Mouse (Mus musculus) limb, embryonic 14.5 days (tissue): ENCODE results near the gene Alg14. TPM values are rescaled to one million over a fixed set of nuclear protein-coding genes. Genes with fewer than 3 reads are reported as not detected.

ENCODE experiments used
- ATAC-seq: fragments of 200-750 bp; cut with Nextera tagmentation; 2 replicates; pipeline ENCODE4 v1.8.0; 2017; ENCODE audit warnings: low read depth, moderate number of reproducible peaks, moderate TSS enrichment; ENCODE audit not compliant: low FRiP score
- DNase-seq: peaks from one replicate; pipeline ENCODE4 v3.0.0-alpha.2; 2015; ENCODE audit warnings: low spot score
- H3K27ac ChIP-seq: fragments of 300-500 bp; sonication (generic); replicated peaks from 2 replicates; pipeline ENCODE4 v1.5.1; 2014; ENCODE audit warnings: low read depth, mild to moderate bottlenecking, low read length, moderate library complexity, mixed read lengths
- H3K27me3 ChIP-seq: fragments of 300-500 bp; sonication (generic); 2 replicates; pipeline ENCODE4 v1.6.1; 2014; ENCODE audit warnings: low read length, mixed read lengths; ENCODE audit not compliant: control insufficient read depth, insufficient read depth
- H3K36me3 ChIP-seq: fragments of 300-500 bp; sonication (generic); 2 replicates; pipeline ENCODE4 v1.6.1; 2014; ENCODE audit warnings: mild to moderate bottlenecking, low read length, moderate library complexity, mixed read lengths; ENCODE audit not compliant: control insufficient read depth, insufficient read depth
- H3K4me1 ChIP-seq: fragments of 300-500 bp; sonication (generic); 2 replicates; pipeline ENCODE4 v1.6.1; 2014; ENCODE audit warnings: antibody characterized with exemption, low read length, mixed read lengths; ENCODE audit not compliant: control insufficient read depth, insufficient read depth
- H3K4me2 ChIP-seq: fragments of 300-500 bp; sonication (generic); replicated peaks from 2 replicates; pipeline ENCODE4 v1.6.1; 2014; ENCODE audit warnings: low read depth, mild to moderate bottlenecking, low read length, moderate library complexity; ENCODE audit not compliant: severe bottlenecking
- H3K4me3 ChIP-seq: fragments of 300-500 bp; sonication (generic); replicated peaks from 2 replicates; pipeline ENCODE4 v1.5.1; 2014; ENCODE audit warnings: low read length
- H3K9ac ChIP-seq: fragments of 300-500 bp; sonication (generic); 2 replicates; pipeline ENCODE4 v1.6.1; 2014; ENCODE audit warnings: mild to moderate bottlenecking, low read depth, low read length, moderate library complexity; ENCODE audit not compliant: severe bottlenecking
- H3K9me3 ChIP-seq: fragments of 300-500 bp; sonication (generic); 2 replicates; pipeline ENCODE4 v1.6.1; 2016; ENCODE audit warnings: low read length; ENCODE audit not compliant: control insufficient read depth
- POLR2A ChIP-seq: fragments of 200-500 bp; IDR thresholded peaks from 2 replicates; pipeline ENCODE4 v1.8.0; 2012; ENCODE audit warnings: inconsistent platforms, mild to moderate bottlenecking, moderate library complexity, borderline replicate concordance; ENCODE audit not compliant: insufficient read depth, insufficient read length; ENCODE audit errors: extremely low read depth
- WGBS: fragments of 180-500 bp; shearing (Covaris S2); extraction: QIAGEN DNeasy Blood & Tissue Kit; methylation state at CpG from one replicate; pipeline ENCODE4 v1.1.7; 2014; 5-methylcytosine and 5-hydroxymethylcytosine counted together
- polyA plus RNA-seq, 2 experiments: library from polyadenylated mRNA; depleted of rRNA in 1 of 2; stranded (reverse) in 1 of 2; unstranded in 1 of 2; fragments of >200 nt; fragmentation: Nextera tagmentation in 1 of 2; extraction: Ambion mirVana in 1 of 2; gene quantifications; 2 replicates each; pipeline versions ENCODE4 v1.2.1 to v1.2.3; 2012 to 2014

The Alg14 gene
- polyA plus RNA-seq, 2 experiments, result 23.7 to 47.4 TPM

- no peak for TF ChIP-seq POLR2A
- peak overlapping the region; percentile 64 for H3K4me3 ChIP-seq
- ATAC-seq, result no peak; the same call in 1 of the 2 replicates
- peaks cover 5% of the 10 kb centered on the region; the same call in 1 of the 2 replicates for H3K4me1 ChIP-seq
- H3K27ac ChIP-seq, result 0 out of 2 replicates have a peak overlapping the region, but pooled peaks have one; percentile 13
- no peaks in the 10 kb centered on the region for H3K36me3 ChIP-seq
- 3% methylated on average over 20 of the region's 20 CpGs for WGBS
- peak overlapping the region; percentile 97 for H3K4me2 ChIP-seq
- H3K9me3 ChIP-seq, result no peaks in the 10 kb centered on the region
- H3K9ac ChIP-seq, result peak overlapping the region; percentile 58
- DNase-seq, result peak; percentile 41
- H3K27me3 ChIP-seq, result peaks cover 49% of the 10 kb centered on the region
Measured at GRCm38 (mm10) chr3:121263205-121263548, 28.4 kb upstream of the Alg14 start.

- Histone ChIP-seq H3K36me3 (no peaks in the 10 kb centered on the region), H3K4me2 (no peak overlapping the region), H3K4me1 (peaks cover 2% of the 10 kb centered on the region; the same call in 1 of the 2 replicates), H3K9me3 (no peaks in the 10 kb centered on the region), H3K4me3 (no peak overlapping the region), H3K27ac (no peak overlapping the region), H3K9ac (no peak overlapping the region), H3K27me3 (peaks cover 49% of the 10 kb centered on the region)
- no peak for ATAC-seq
- TF ChIP-seq POLR2A, result no peak
- DNase-seq, result no peak
- 53% methylated on average over 6 of the region's 6 CpGs for WGBS
Measured at GRCm38 (mm10) chr3:121264242-121264641, 27.3 kb upstream of the Alg14 start.

GRCm38 (mm10) chr3:121267283-121267682 lies 24.3 kb upstream of the Alg14 start:
- Histone ChIP-seq H3K27ac (no peak overlapping the region), H3K36me3 (no peaks in the 10 kb centered on the region), H3K4me2 (no peak overlapping the region), H3K9me3 (no peaks in the 10 kb centered on the region), H3K4me3 (no peak overlapping the region), H3K9ac (no peak overlapping the region), H3K27me3 (peaks cover 25% of the 10 kb centered on the region), H3K4me1 (no peaks in the 10 kb centered on the region)
- no peak for TF ChIP-seq POLR2A
- DNase-seq (no peak), ATAC-seq (no peak)
- 78% methylated on average over 5 of the region's 5 CpGs for WGBS

GRCm38 (mm10) chr3:121272577-121272976 lies 19.0 kb upstream of the Alg14 start:
- Histone ChIP-seq H3K4me3 (no peak overlapping the region), H3K9me3 (no peaks in the 10 kb centered on the region), H3K4me2 (no peak overlapping the region), H3K4me1 (no peaks in the 10 kb centered on the region), H3K36me3 (no peaks in the 10 kb centered on the region), H3K27ac (no peak overlapping the region), H3K27me3 (no peaks in the 10 kb centered on the region), H3K9ac (no peak overlapping the region)
- DNase-seq (no peak), ATAC-seq (no peak)
- no peak for TF ChIP-seq POLR2A
- 46% methylated on average over 2 of the region's 2 CpGs for WGBS

- Histone ChIP-seq H3K36me3 (no peaks in the 10 kb centered on the region), H3K9me3 (no peaks in the 10 kb centered on the region), H3K4me2 (no peak overlapping the region), H3K4me1 (no peaks in the 10 kb centered on the region), H3K27me3 (no peaks in the 10 kb centered on the region), H3K4me3 (no peak overlapping the region), H3K27ac (no peak overlapping the region), H3K9ac (no peak overlapping the region)
- ATAC-seq (no peak), DNase-seq (no peak)
- WGBS, result 97% methylated on average over 2 of the region's 2 CpGs
- no peak for TF ChIP-seq POLR2A
Measured at GRCm38 (mm10) chr3:121274010-121274409, 17.6 kb upstream of the Alg14 start.

- no peak overlapping the region for H3K27ac ChIP-seq
Measured at GRCm38 (mm10) chr3:121277009-121277408, 14.6 kb upstream of the Alg14 start.

More at GRCm38 (mm10) chr3:121277009-121277408, 14.6 kb upstream of the Alg14 start:
- no peaks in the 10 kb centered on the region for H3K36me3 ChIP-seq
- TF ChIP-seq POLR2A, result no peak
- no peak overlapping the region for H3K9ac ChIP-seq
- no peak for ATAC-seq
- DNase-seq, result no peak
- no peak overlapping the region for H3K4me3 ChIP-seq
- no peaks in the 10 kb centered on the region for H3K4me1 ChIP-seq
- no peak overlapping the region for H3K4me2 ChIP-seq
- no peaks in the 10 kb centered on the region for H3K9me3 ChIP-seq
- WGBS, result 69% methylated on average over 4 of the region's 4 CpGs
- H3K27me3 ChIP-seq, result no peaks in the 10 kb centered on the region
